Mouse (Mus musculus) heart, embryonic 11.5 days (tissue): ENCODE results near the gene Enah. TPM values are rescaled to one million over a fixed set of nuclear protein-coding genes. Genes with fewer than 3 reads are reported as not detected.
A peak's percentile ranks its signal among the peaks of the same experiment; 100 is the strongest.

ENCODE experiments used
- ATAC-seq: fragments of 200-750 bp; cut with Nextera tagmentation; replicated peaks from 2 replicates; pipeline ENCODE4 v1.8.0; 2017; ENCODE audit warnings: moderate library complexity; ENCODE audit not compliant: insufficient number of reproducible peaks, low FRiP score, low TSS enrichment
- H3K27ac ChIP-seq: fragments of 300-500 bp; sonication (generic); 2 replicates; pipeline ENCODE4 v1.5.1; 2014; ENCODE audit warnings: mild to moderate bottlenecking, low read depth, low read length
- H3K27me3 ChIP-seq: fragments of 300-500 bp; sonication (generic); 2 replicates; pipeline ENCODE4 v1.6.1; 2014; ENCODE audit warnings: mild to moderate bottlenecking, low read length, mixed read lengths; ENCODE audit not compliant: control insufficient read depth, insufficient read depth
- H3K36me3 ChIP-seq: fragments of 300-500 bp; sonication (generic); 2 replicates; pipeline ENCODE4 v1.6.1; 2014; ENCODE audit warnings: mild to moderate bottlenecking, low read length, moderate library complexity, mixed read lengths; ENCODE audit not compliant: control insufficient read depth, insufficient read depth
- H3K4me1 ChIP-seq: fragments of 300-500 bp; sonication (generic); 2 replicates; pipeline ENCODE4 v1.6.1; 2014; ENCODE audit warnings: low read length; ENCODE audit not compliant: control insufficient read depth, insufficient read depth
- H3K4me2 ChIP-seq: fragments of 300-500 bp; sonication (generic); 2 replicates; pipeline ENCODE4 v1.6.1; 2014; ENCODE audit warnings: mild to moderate bottlenecking, moderate library complexity
- H3K4me3 ChIP-seq: fragments of 300-500 bp; sonication (generic); 2 replicates; pipeline ENCODE4 v1.5.1; 2014; ENCODE audit warnings: low read depth, low read length
- H3K9ac ChIP-seq: fragments of 300-500 bp; sonication (generic); 2 replicates; pipeline ENCODE4 v1.6.1; 2014; ENCODE audit warnings: mild to moderate bottlenecking, low read depth, low read length, moderate library complexity
- H3K9me3 ChIP-seq: fragments of 300-500 bp; sonication (generic); replicated peaks from 2 replicates; pipeline ENCODE4 v1.6.1; 2016; ENCODE audit warnings: low read length; ENCODE audit not compliant: control insufficient read depth
- WGBS: fragments of 180-500 bp; shearing (Covaris S2); extraction: QIAGEN DNeasy Blood & Tissue Kit; methylation state at CpG from one replicate; pipeline ENCODE4 v1.1.7; 2014; ENCODE audit not compliant: insufficient replicate concordance; 5-methylcytosine and 5-hydroxymethylcytosine counted together
- polyA plus RNA-seq: library from polyadenylated mRNA; unstranded; fragments of >200 nt; fragmentation: Nextera tagmentation; extraction: Ambion mirVana; gene quantifications from 2 replicates; pipeline ENCODE4 v1.2.1, GENCODE M21; 2014

Enah gene
- polyA plus RNA-seq, 1 experiment from 2014 or later: 32.1 TPM

GRCm38 (mm10) chr1:182020831-182021460 lies 1.2 kb upstream of the Enah start:
- H3K36me3 ChIP-seq: no peaks in the 10 kb centered on the region
- no peak for ATAC-seq

GRCm38 (mm10) chr1:182019266-182019925 lies 394 bp downstream of the Enah start:
- ATAC-seq: peak; percentile 59
- H3K27me3 ChIP-seq: no peaks in the 10 kb centered on the region
- under 1% methylated on average over 50 of the region's 104 CpGs for WGBS
- no peaks in the 10 kb centered on the region for H3K9me3 ChIP-seq
- H3K4me1 ChIP-seq: peaks cover 18% of the 10 kb centered on the region
- H3K4me3 ChIP-seq: peak overlapping the region; percentile 90
- peak overlapping the region; percentile 95 for H3K27ac ChIP-seq
- peak overlapping the region; percentile 99 for H3K9ac ChIP-seq
- no peaks in the 10 kb centered on the region for H3K36me3 ChIP-seq
- peak overlapping the region; percentile 85 for H3K4me2 ChIP-seq

More at GRCm38 (mm10) chr1:182020831-182021460, 1.2 kb upstream of the Enah start:
- peaks cover 21% of the 10 kb centered on the region for H3K4me1 ChIP-seq
- peak overlapping the region; percentile 95 for H3K27ac ChIP-seq
- peak overlapping the region; percentile 85 for H3K4me2 ChIP-seq
- H3K4me3 ChIP-seq: peak overlapping the region; percentile 90
- H3K9ac ChIP-seq: peak overlapping the region; percentile 99
- WGBS: 33% methylated on average over 11 of the region's 11 CpGs
- H3K27me3 ChIP-seq: no peaks in the 10 kb centered on the region
- H3K9me3 ChIP-seq: no peaks in the 10 kb centered on the region

- H3K27ac ChIP-seq: peak overlapping the region; percentile 95
- H3K27me3 ChIP-seq: no peaks in the 10 kb centered on the region
- WGBS: under 1% methylated on average over 29 of the region's 29 CpGs
- peak; percentile 1; the same call in 1 of the 2 replicates for ATAC-seq
- peak overlapping the region; percentile 99 for H3K9ac ChIP-seq
- peaks cover 18% of the 10 kb centered on the region for H3K4me1 ChIP-seq
- peak overlapping the region; percentile 85 for H3K4me2 ChIP-seq
- H3K4me3 ChIP-seq: peak overlapping the region; percentile 90
- no peaks in the 10 kb centered on the region for H3K9me3 ChIP-seq
- H3K36me3 ChIP-seq: no peaks in the 10 kb centered on the region
These were observed 1.2 kb downstream of the Enah start for GRCm38 (mm10) chr1:182018397-182019265.

- no peak overlapping the region for H3K4me3 ChIP-seq
- ATAC-seq: no peak
- H3K36me3 ChIP-seq: peaks cover 4% of the 10 kb centered on the region; the same call in 1 of the 2 replicates
- H3K9ac ChIP-seq: no peak overlapping the region
- no peaks in the 10 kb centered on the region for H3K9me3 ChIP-seq
- no peaks in the 10 kb centered on the region for H3K4me1 ChIP-seq
- 66% methylated on average over 1 of the region's 1 CpGs for WGBS
- H3K27me3 ChIP-seq: no peaks in the 10 kb centered on the region
- H3K4me2 ChIP-seq: no peak overlapping the region
- no peak overlapping the region for H3K27ac ChIP-seq
These were observed 14.0 kb downstream of the Enah start for GRCm38 (mm10) chr1:182005831-182006230.

- no peak overlapping the region for H3K4me3 ChIP-seq
- WGBS: 73% methylated on average over 4 of the region's 4 CpGs
- H3K27me3 ChIP-seq: no peaks in the 10 kb centered on the region
- no peak overlapping the region for H3K9ac ChIP-seq
- no peak for ATAC-seq
- H3K4me1 ChIP-seq: peaks cover 27% of the 10 kb centered on the region
- H3K27ac ChIP-seq: no peak overlapping the region
- no peak overlapping the region for H3K4me2 ChIP-seq
- no peaks in the 10 kb centered on the region for H3K9me3 ChIP-seq
- no peaks in the 10 kb centered on the region for H3K36me3 ChIP-seq
These were observed 21.1 kb downstream of the Enah start for GRCm38 (mm10) chr1:181998673-181999072.

GRCm38 (mm10) chr1:181997791-181998190 lies 22.0 kb downstream of the Enah start:
- H3K9ac ChIP-seq: no peak overlapping the region
- H3K4me1 ChIP-seq: peaks cover 30% of the 10 kb centered on the region
- no peak for ATAC-seq
- H3K4me3 ChIP-seq: no peak overlapping the region
- H3K27ac ChIP-seq: no peak overlapping the region
- no peak overlapping the region for H3K4me2 ChIP-seq
- no peaks in the 10 kb centered on the region for H3K9me3 ChIP-seq
- 77% methylated on average over 3 of the region's 3 CpGs for WGBS
- H3K36me3 ChIP-seq: no peaks in the 10 kb centered on the region
- no peaks in the 10 kb centered on the region for H3K27me3 ChIP-seq

GRCm38 (mm10) chr1:181993597-181993996 lies 26.2 kb downstream of the Enah start:
- Histone ChIP-seq H3K9ac (no peak overlapping the region), H3K4me1 (peaks cover 55% of the 10 kb centered on the region), H3K4me3 (no peak overlapping the region), H3K27me3 (no peaks in the 10 kb centered on the region), H3K4me2 (no peak overlapping the region), H3K36me3 (no peaks in the 10 kb centered on the region), H3K27ac (no peak overlapping the region), H3K9me3 (no peaks in the 10 kb centered on the region)
- ATAC-seq: no peak
- WGBS: 58% methylated on average over 5 of the region's 5 CpGs

GRCm38 (mm10) chr1:181988367-181988766 lies 31.4 kb downstream of the Enah start:
- WGBS: 37% methylated on average over 2 of the region's 2 CpGs
- peaks cover 33% of the 10 kb centered on the region for H3K4me1 ChIP-seq
- H3K9me3 ChIP-seq: no peaks in the 10 kb centered on the region
- H3K27me3 ChIP-seq: no peaks in the 10 kb centered on the region
- H3K27ac ChIP-seq: no peak overlapping the region
- no peak overlapping the region for H3K4me3 ChIP-seq
- no peak for ATAC-seq
- H3K9ac ChIP-seq: no peak overlapping the region
- no peaks in the 10 kb centered on the region for H3K36me3 ChIP-seq
- H3K4me2 ChIP-seq: no peak overlapping the region
